Mouse (Mus musculus): ENCODE results near the gene Myo18a. TPM values are rescaled to one million over a fixed set of nuclear protein-coding genes. Genes with fewer than 3 reads are reported as not detected.

The Myo18a gene
- polyA plus RNA-seq, 1 experiment from 2014 or later = 71.9 TPM

DNA sequence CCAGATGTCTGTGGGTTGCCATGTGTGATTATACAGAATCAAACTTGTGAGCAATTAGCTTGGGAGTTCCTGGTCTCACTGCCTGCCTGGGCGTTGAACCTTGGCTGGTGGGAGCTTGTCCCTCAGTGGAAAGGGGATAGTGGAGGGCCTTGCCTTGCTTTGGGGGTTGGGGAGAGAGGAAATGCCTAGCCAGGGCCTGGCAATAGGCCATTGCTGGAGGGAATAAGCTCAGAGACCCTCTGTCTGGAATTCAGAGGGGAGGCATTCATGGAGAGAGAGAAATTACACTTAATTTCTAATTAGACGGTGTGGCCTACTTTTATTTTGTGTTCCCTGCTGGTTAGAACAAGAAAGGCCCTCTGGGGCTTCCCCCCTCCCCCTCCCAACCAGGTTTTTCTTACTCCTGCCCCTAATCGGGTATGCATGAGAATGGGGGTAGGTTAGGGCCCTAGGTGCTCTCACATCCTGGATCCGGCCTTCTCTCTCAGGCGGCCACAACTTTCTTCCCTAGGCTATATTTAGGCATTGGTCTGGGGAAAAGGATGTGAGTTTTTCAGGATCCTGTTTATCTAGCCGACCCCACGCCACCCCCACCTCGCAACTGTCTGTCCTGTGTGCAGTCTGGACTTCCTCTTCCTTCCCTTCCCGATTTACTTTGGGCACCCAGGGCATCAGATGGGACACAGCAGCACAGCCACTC is 12.8 kb downstream of the Myo18a start:
- no peaks in the 10 kb centered on the region for H3K27me3 ChIP-seq
- H3K36me3 ChIP-seq = peaks cover 20% of the 10 kb centered on the region
- H3K4me1 ChIP-seq = peaks cover 9% of the 10 kb centered on the region
- H3K27ac ChIP-seq = 0 out of 2 replicates have a peak overlapping the region, but pooled peaks have one; percentile 43
- H3K4me2 ChIP-seq = no peak overlapping the region
- no peak overlapping the region for H3K9ac ChIP-seq
- no peak for ATAC-seq (ENCODE audit: insufficient number of reproducible peaks, low FRiP score, low TSS enrichment, low read depth)
- H3K4me3 ChIP-seq = no peak overlapping the region
- no peaks in the 10 kb centered on the region for H3K9me3 ChIP-seq
- 35% methylated on average over 9 of the region's 9 CpGs for WGBS

DNA sequence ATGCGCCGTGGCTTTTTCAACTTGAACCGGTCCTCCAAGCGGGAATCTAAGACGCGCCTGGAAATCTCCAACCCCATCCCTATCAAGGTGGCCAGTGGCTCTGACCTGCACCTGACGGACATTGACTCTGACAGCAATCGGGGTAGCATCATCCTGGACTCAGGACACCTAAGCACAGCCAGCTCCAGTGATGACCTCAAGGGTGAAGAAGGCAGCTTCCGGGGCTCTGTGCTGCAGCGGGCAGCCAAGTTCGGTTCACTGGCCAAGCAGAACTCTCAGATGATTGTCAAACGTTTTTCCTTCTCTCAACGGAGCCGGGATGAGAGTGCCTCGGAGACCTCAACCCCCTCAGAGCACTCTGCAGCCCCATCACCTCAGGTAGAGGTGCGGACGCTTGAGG is 14.4 kb downstream of the Myo18a start:
- Histone ChIP-seq H3K9ac (no peak overlapping the region), H3K27ac (no peak overlapping the region), H3K36me3 (peaks cover 22% of the 10 kb centered on the region), H3K9me3 (no peaks in the 10 kb centered on the region), H3K4me2 (no peak overlapping the region), H3K4me1 (peaks cover 9% of the 10 kb centered on the region), H3K4me3 (no peak overlapping the region), H3K27me3 (no peaks in the 10 kb centered on the region)
- WGBS = 94% methylated on average over 17 of the region's 17 CpGs
- no peak for ATAC-seq (ENCODE audit: insufficient number of reproducible peaks, low FRiP score, low TSS enrichment, low read depth)

DNA sequence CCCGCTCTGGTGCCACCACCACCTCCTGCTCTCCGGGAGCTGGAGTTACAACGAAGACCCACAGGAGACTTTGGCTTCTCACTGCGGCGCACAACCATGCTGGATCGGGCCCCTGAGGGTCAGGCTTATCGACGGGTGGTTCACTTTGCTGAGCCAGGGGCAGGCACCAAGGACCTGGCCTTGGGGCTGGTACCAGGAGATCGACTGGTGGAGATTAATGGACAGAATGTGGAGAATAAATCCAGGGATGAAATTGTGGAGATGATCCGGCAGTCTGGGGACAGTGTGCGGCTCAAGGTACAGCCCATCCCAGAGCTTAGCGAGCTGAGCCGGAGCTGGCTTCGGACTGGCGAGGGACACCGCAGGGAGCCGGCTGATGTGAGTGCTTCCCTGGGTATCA is 14.9 kb downstream of the Myo18a start:
- no peaks in the 10 kb centered on the region for H3K9me3 ChIP-seq
- WGBS = 93% methylated on average over 17 of the region's 17 CpGs
- no peak overlapping the region for H3K9ac ChIP-seq
- ATAC-seq (ENCODE audit: insufficient number of reproducible peaks, low FRiP score, low TSS enrichment, low read depth) = no peak
- no peak overlapping the region for H3K4me2 ChIP-seq
- H3K36me3 ChIP-seq = peaks cover 22% of the 10 kb centered on the region
- no peak overlapping the region for H3K27ac ChIP-seq
- H3K4me3 ChIP-seq = no peak overlapping the region
- H3K4me1 ChIP-seq = peaks cover 11% of the 10 kb centered on the region
- H3K27me3 ChIP-seq = no peaks in the 10 kb centered on the region

DNA sequence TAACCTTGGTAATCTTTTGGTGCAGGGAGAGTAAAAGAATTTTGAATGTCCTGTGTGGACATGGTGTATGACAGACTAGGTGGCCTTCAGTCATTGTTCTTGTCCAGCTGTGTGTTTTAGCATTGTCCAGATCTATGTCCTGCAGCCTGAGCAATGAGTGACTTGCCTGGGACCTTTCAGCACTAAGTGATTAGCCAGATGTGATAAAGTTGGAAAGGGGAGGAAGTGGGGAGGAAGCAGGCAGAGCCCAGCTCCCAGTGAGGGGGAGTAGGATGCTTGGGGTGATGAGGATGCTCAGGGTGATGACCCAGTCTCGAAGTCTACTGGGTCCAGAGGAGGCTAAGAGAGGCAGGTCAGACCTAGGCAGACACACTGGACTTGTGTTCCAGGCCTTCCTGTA is 16.2 kb downstream of the Myo18a start:
- H3K4me3 ChIP-seq = no peak overlapping the region

DNA sequence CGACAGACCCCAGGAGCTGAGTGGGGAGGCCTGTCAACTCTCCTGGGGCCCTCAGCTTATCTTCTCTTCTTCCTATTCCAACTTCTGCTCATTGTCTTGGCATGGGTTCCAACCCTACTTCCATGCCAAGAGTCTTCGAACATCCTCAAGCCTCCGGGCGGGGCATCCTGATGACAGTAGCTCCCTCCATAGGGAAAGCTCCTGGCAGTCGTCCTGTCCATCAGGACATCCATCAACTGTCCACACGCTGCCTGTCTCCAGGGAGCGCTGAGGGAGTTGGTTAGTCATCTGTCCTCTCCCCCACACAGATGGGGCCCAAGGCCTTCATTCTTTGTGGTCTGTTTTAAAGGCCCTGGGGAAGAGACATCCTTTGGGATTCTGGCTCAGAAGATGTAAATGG is 18.0 kb downstream of the Myo18a start:
- no peak overlapping the region for H3K27ac ChIP-seq
- H3K36me3 ChIP-seq = peaks cover 24% of the 10 kb centered on the region
- H3K4me3 ChIP-seq = no peak overlapping the region
- 81% methylated on average over 7 of the region's 7 CpGs for WGBS
- no peak overlapping the region for H3K9ac ChIP-seq
- no peaks in the 10 kb centered on the region for H3K27me3 ChIP-seq
- peaks cover 35% of the 10 kb centered on the region for H3K4me1 ChIP-seq
- ATAC-seq (ENCODE audit: insufficient number of reproducible peaks, low FRiP score, low TSS enrichment, low read depth) = no peak
- H3K9me3 ChIP-seq = no peaks in the 10 kb centered on the region
- no peak overlapping the region for H3K4me2 ChIP-seq

More for the DNA sequence above, 16.2 kb downstream of the Myo18a start:
- no peak overlapping the region for H3K27ac ChIP-seq
- H3K36me3 ChIP-seq = peaks cover 22% of the 10 kb centered on the region
- H3K4me2 ChIP-seq = no peak overlapping the region
- no peak for ATAC-seq (ENCODE audit: insufficient number of reproducible peaks, low FRiP score, low TSS enrichment, low read depth)
- 63% methylated on average over 1 of the region's 1 CpGs for WGBS
- peaks cover 24% of the 10 kb centered on the region for H3K4me1 ChIP-seq
- no peaks in the 10 kb centered on the region for H3K9me3 ChIP-seq
- H3K9ac ChIP-seq = no peak overlapping the region
- H3K27me3 ChIP-seq = no peaks in the 10 kb centered on the region

DNA sequence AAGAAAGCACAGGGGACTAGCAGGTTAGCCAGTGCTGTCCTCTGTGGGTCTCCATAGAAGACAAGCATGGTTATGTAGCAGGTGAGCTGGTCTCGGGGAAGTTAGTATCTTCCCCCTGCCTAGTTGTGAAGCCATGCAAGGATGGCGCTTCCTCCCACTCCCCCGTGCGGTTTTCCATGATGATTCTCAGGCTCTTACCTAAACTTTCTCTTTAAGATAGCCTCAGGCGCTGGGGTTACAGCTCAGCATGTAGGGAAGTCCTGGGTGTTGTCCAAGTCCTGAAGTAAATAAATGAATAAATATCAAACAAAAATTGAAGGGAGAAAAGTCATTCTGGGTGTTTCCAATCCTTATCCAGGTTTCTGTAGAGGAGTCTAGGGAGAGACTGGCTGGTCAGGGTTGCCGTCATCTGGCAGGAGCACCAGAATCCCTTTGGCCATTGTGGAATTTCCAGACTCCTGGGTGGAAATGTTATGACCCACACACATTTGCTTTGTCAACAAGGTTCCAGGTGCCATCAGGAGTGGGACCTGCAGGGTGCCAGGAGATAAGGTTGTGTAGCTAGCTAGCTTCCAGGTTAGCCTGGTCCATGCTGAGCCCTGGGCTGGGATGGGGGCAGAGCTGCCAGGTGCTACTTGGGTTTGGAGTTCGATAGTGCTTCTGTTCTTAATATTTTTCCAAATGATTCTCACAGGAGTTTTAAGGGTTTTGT is 19.2 kb downstream of the Myo18a start:
- H3K4me3 ChIP-seq = no peak overlapping the region
- no peak overlapping the region for H3K9ac ChIP-seq
- no peak overlapping the region for H3K27ac ChIP-seq
- no peaks in the 10 kb centered on the region for H3K9me3 ChIP-seq
- no peak for ATAC-seq (ENCODE audit: insufficient number of reproducible peaks, low FRiP score, low TSS enrichment, low read depth)
- WGBS = 73% methylated on average over 7 of the region's 7 CpGs
- H3K4me2 ChIP-seq = no peak overlapping the region
- H3K36me3 ChIP-seq = peaks cover 24% of the 10 kb centered on the region
- no peaks in the 10 kb centered on the region for H3K27me3 ChIP-seq
- H3K4me1 ChIP-seq = peaks cover 40% of the 10 kb centered on the region

DNA sequence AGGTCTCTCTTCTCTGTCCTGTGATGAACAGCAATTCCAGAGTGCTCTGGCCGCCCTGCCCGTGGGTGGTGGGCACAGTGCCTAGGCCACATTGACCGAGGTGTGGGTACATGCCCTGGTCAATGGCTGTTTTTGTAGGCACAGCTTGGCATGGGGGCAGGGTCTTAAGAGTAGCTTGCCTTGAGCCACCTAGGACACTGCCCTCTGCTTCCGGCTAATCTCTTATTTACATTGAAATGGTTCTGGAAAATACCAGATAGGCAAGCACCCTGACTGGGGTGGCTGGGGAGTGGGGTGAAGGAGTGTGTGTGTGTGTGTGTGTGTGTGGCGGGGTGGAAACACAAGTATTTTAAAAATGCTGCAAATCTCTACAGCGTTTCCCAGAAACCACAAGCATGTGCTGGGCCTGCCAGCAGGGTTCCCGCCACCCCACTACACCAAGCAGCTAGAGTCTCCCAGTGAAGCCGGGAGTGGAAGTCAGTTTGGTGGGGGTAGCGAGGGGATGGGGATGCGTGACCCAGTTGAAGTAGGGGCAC is 20.2 kb downstream of the Myo18a start:
- ATAC-seq (ENCODE audit: insufficient number of reproducible peaks, low FRiP score, low TSS enrichment, low read depth) = no peak
- H3K9me3 ChIP-seq = no peaks in the 10 kb centered on the region
- H3K27ac ChIP-seq = peak overlapping the region; percentile 85
- H3K27me3 ChIP-seq = no peaks in the 10 kb centered on the region
- H3K4me2 ChIP-seq = peak overlapping the region; percentile 17; the same call in 1 of the 2 replicates
- 52% methylated on average over 10 of the region's 10 CpGs for WGBS
- H3K4me1 ChIP-seq = peaks cover 43% of the 10 kb centered on the region
- peaks cover 14% of the 10 kb centered on the region for H3K36me3 ChIP-seq
- H3K4me3 ChIP-seq = no peak overlapping the region
- no peak overlapping the region for H3K9ac ChIP-seq

DNA sequence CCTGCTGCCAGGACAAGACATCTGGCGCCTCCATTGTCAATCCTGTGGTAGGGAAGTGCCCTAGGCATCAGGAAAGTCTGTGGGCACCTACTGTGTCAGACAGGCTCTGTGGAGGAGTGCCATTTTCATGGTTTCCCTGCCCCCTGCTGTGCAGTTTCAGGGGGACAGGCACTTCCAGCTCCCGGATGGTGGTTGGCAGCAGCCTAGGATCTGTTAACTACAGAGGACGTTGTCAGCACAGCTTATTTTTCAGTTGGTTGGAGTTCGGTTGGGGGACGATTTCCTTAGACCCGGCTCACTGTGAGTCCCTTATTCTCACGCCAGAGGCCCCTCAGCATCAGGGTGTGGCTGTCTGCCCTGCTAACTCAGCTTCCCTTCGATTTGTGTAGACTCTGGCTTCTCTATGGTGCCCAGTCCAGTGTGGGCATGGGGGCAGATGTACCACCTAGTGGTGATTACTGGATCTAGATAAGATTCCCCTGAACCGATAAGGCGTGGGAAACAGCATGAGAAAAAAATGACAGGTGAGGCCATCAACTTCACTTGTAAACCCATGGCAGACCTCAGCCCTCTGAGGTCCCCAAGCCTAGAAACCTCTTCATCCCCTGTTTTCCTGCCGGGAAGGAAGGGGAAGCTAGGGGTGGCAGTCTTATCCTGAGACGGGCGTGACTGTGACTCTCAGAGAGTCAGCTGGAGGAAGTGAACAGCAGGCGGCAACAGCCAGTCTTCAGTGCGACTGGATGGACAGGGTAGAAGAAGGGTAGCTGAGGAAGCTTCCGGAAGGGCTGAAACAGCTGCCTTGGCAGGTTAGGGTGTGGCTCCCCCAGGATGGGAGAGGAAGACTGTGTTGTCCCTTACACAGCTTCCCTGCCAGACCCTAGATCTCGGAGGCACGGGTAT is 21.0 kb downstream of the Myo18a start:
- H3K9me3 ChIP-seq = no peaks in the 10 kb centered on the region
- no peak overlapping the region for H3K9ac ChIP-seq
- H3K4me3 ChIP-seq = no peak overlapping the region
- H3K4me1 ChIP-seq = peaks cover 43% of the 10 kb centered on the region
- H3K27me3 ChIP-seq = no peaks in the 10 kb centered on the region
- peak overlapping the region; percentile 17; the same call in 1 of the 2 replicates for H3K4me2 ChIP-seq
- ATAC-seq (ENCODE audit: insufficient number of reproducible peaks, low FRiP score, low TSS enrichment, low read depth) = peak; percentile 31; the same call in 1 of the 2 replicates
- WGBS = 46% methylated on average over 18 of the region's 18 CpGs
- H3K36me3 ChIP-seq = peaks cover 9% of the 10 kb centered on the region
- H3K27ac ChIP-seq = peak overlapping the region; percentile 85

DNA sequence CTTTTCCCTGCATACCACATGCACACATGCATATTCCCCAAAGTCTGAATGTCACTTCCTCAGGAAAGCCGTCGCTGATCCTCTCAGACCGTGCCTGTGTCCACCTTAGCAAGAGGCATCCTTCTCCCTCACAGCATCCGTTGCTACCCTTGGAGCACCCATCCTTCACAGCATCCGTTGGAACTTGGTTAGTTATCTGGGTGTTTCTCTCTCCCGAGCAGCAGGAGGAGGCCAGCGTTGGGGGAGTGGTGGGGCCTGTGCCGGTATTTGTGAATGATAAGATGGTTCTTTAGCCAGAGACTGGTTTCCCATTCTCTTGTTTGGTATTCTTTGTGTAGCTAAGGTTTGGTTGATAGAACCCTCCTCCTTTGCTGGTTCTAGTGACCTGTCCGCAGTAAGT is 21.8 kb downstream of the Myo18a start:
- Histone ChIP-seq H3K27ac (peak overlapping the region; percentile 85), H3K4me1 (peaks cover 44% of the 10 kb centered on the region), H3K4me2 (no peak overlapping the region), H3K4me3 (no peak overlapping the region), H3K9ac (no peak overlapping the region), H3K27me3 (no peaks in the 10 kb centered on the region), H3K36me3 (peaks cover 9% of the 10 kb centered on the region; the same call in 1 of the 2 replicates), H3K9me3 (no peaks in the 10 kb centered on the region)
- WGBS = 74% methylated on average over 9 of the region's 9 CpGs
- no peak for ATAC-seq (ENCODE audit: insufficient number of reproducible peaks, low FRiP score, low TSS enrichment, low read depth)

DNA sequence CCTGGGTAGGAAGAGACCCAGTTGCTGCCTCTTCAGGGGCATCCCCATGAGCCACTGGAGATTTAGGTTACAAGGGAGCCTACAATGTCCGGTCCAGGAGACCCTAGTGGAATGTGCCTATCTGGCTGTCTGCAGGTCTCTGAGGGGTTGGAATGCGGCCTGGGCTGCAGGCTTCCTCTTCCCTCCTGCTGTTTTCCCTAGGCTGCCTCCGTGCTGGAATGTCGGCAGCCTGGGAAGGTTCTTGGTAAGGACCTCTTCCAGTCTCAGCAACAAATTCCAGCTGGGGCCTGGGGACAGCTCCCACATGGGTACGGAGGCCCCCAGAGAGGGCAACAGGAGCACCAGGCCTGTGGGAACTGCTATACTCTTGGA is 22.3 kb downstream of the Myo18a start:
- Histone ChIP-seq H3K4me3 (no peak overlapping the region), H3K9ac (0 out of 2 replicates have a peak overlapping the region, but pooled peaks have one; percentile 7), H3K27me3 (no peaks in the 10 kb centered on the region), H3K9me3 (no peaks in the 10 kb centered on the region), H3K36me3 (peaks cover 9% of the 10 kb centered on the region; the same call in 1 of the 2 replicates), H3K4me2 (no peak overlapping the region; the same call in 1 of the 2 replicates), H3K27ac (peak overlapping the region; percentile 85), H3K4me1 (peaks cover 48% of the 10 kb centered on the region)
- no peak for ATAC-seq (ENCODE audit: insufficient number of reproducible peaks, low FRiP score, low TSS enrichment, low read depth)
- WGBS = 20% methylated on average over 5 of the region's 5 CpGs

DNA sequence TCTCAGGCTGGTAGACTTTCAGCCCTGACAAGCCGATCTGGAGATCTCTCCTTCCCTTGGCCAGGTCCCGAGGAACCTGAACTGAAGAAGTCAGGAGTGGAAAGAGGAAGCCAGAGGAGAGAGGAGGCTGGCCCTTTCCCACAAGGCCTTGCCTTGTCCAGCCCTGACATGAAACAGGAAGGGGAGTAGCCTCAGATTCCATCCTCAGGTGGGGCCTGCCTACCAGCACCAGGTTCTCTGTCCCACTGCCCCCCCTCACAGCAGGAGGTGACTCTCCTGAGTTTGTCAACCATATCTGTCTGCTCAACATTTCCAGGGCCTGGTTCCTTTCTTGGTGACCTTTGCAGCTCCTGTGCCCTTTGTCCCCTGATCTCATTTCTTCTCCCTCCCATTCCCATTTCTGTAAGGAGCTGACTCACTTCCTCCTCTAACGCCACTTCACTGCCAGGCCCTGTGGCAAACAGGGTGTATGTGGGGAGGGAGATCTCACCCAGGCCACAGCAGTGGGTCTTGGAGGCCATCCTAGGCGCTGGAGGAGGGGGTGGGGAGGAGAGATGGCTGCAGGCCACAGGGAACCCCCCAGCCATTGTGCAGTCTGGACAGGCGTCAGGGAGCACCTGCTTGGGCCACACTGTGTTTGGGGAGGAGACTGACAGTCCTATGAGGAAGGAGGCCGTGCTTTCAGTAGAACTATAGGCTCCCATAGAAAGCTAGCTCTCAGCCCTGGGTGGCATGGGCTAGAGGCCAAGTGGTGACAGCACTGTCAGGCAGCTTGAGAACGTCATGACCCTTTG is 22.9 kb downstream of the Myo18a start:
- H3K27ac ChIP-seq = peak overlapping the region; percentile 85
- ATAC-seq (ENCODE audit: insufficient number of reproducible peaks, low FRiP score, low TSS enrichment, low read depth) = no peak
- H3K27me3 ChIP-seq = no peaks in the 10 kb centered on the region
- H3K4me3 ChIP-seq = no peak overlapping the region
- H3K9me3 ChIP-seq = no peaks in the 10 kb centered on the region
- WGBS = 48% methylated on average over 7 of the region's 7 CpGs
- no peak overlapping the region; the same call in 1 of the 2 replicates for H3K4me2 ChIP-seq
- H3K4me1 ChIP-seq = peaks cover 54% of the 10 kb centered on the region
- 0 out of 2 replicates have a peak overlapping the region, but pooled peaks have one; percentile 7 for H3K9ac ChIP-seq
- peaks cover 5% of the 10 kb centered on the region; the same call in 1 of the 2 replicates for H3K36me3 ChIP-seq
